Mouse (Mus musculus) liver, postnatal 0 days (tissue): ENCODE data around the gene Sgms1.

Experiments used
- CTCF ChIP-seq: sonication (generic); IDR thresholded peaks from 2 replicates; pipeline ENCODE4 v1.5.1; 2016; ENCODE audit warnings: antibody characterized with exemption, low read depth
- EP300 ChIP-seq: IDR thresholded peaks from 2 replicates; pipeline ENCODE4 v1.6.1; 2016; ENCODE audit warnings: antibody characterized with exemption, low read depth, mild to moderate bottlenecking

DNA sequence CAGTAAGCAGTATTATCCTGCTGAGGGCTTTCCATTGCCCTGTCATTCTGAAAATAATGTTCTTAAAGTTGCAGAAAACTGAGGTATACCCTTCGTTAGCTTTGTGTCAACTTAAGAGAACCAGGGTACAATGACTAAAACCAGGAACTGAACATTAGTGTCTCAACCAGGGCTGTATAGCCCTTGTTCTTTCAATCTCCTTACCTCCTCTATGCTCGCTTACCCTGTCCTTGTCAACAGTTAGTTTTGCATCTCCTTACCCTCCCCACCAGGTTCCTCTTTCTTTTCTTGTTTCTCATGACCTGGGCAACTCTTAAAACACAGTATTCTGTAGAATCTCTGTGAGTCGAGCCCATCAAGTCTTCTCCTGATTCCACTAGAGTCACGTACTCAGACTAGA lies 206.5 kb downstream of the Sgms1 start:
- TF ChIP-seq CTCF = no peak
- TF ChIP-seq EP300 = no peak
